Mouse (Mus musculus): ENCODE measurements around the gene Phactr2.

GRCm38 (mm10) chr10:13332985-13333384, 141.2 kb downstream of the Phactr2 start:
- TF ChIP-seq GATA1 (IDR thresholded peaks at IDR 0.05; ENCODE audit: borderline replicate concordance, low read length) (no peak), FLI1 (IDR thresholded peaks at IDR 0.05; ENCODE audit: low read length) (no peak)

Data from megakaryocyte, embryonic 14.5 days (primary cell).